Mouse (Mus musculus): ENCODE results near the gene Trabd.

Gene Trabd

GRCm38 (mm10) chr15:89124312-89124711, 49.4 kb downstream of the Trabd start:
- TF ChIP-seq NANOG (IDR thresholded peaks at IDR 0.05; ENCODE audit: borderline replicate concordance, low read length) (no peak), CTCF (conservative IDR thresholded peaks at IDR 0.05; ENCODE audit: low read length) (no peak), POU5F1 (IDR thresholded peaks at IDR 0.05; ENCODE audit: borderline replicate concordance, low read length) (no peak)

GRCm38 (mm10) chr15:89125351-89125750, 50.4 kb downstream of the Trabd start:
- peaks cover 18% of the 10 kb centered on the region for H3K36me3 ChIP-seq (ENCODE audit: insufficient read depth, low read length)
- H3K4me1 ChIP-seq (replicated peaks; ENCODE audit: low read depth, low read length), result peaks cover 60% of the 10 kb centered on the region
- no peak for TF ChIP-seq CTCF (conservative IDR thresholded peaks at IDR 0.05; ENCODE audit: low read length)
- peaks cover 8% of the 10 kb centered on the region; the same call in 1 of the 2 replicates for H3K27me3 ChIP-seq (ENCODE audit: insufficient read depth, low read length)
- H3K9me3 ChIP-seq (ENCODE audit: low read length), result no peaks in the 10 kb centered on the region
- H3K4me3 ChIP-seq (replicated peaks; ENCODE audit: low read length), result no peak overlapping the region

More at GRCm38 (mm10) chr15:89124312-89124711, 49.4 kb downstream of the Trabd start:
- H3K9me3 ChIP-seq (ENCODE audit: low read length), result no peaks in the 10 kb centered on the region
- H3K36me3 ChIP-seq (ENCODE audit: insufficient read depth, low read length), result peaks cover 26% of the 10 kb centered on the region
- H3K27me3 ChIP-seq (ENCODE audit: insufficient read depth, low read length), result peaks cover 8% of the 10 kb centered on the region; the same call in 1 of the 2 replicates
- no peak overlapping the region for H3K4me3 ChIP-seq (replicated peaks; ENCODE audit: low read length)
- H3K4me1 ChIP-seq (replicated peaks; ENCODE audit: low read depth, low read length), result peaks cover 70% of the 10 kb centered on the region

DNA sequence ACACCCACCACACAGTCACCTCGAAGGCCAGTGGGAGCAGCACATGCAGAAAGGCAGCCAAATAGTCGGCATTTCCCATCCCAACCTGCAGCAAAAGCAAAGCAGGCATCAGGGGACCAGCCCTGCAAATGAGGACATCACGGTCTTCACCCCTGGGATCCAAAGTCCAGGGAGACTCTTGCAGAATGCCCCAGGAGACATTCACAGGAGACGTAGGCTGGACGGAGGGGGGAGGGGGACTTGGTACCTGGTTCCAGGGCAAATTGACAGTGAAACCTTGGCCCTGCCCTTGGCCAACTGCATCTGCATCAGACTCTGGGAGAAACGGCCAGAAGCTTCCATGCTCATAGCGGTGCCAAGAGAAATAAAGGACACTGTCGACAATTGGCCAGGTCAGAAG, 51.7 kb downstream of the Trabd start:
- no peak overlapping the region for H3K4me3 ChIP-seq (replicated peaks; ENCODE audit: low read length)
- H3K9me3 ChIP-seq (ENCODE audit: low read length), result no peaks in the 10 kb centered on the region
- peaks cover 8% of the 10 kb centered on the region for H3K36me3 ChIP-seq (ENCODE audit: insufficient read depth, low read length)
- H3K27me3 ChIP-seq (ENCODE audit: insufficient read depth, low read length), result peaks cover 8% of the 10 kb centered on the region; the same call in 1 of the 2 replicates
- TF ChIP-seq POU5F1 (IDR thresholded peaks at IDR 0.05; ENCODE audit: borderline replicate concordance, low read length) (no peak), CTCF (conservative IDR thresholded peaks at IDR 0.05; ENCODE audit: low read length) (no peak), NANOG (IDR thresholded peaks at IDR 0.05; ENCODE audit: borderline replicate concordance, low read length) (no peak)
- H3K4me1 ChIP-seq (replicated peaks; ENCODE audit: low read depth, low read length), result peaks cover 47% of the 10 kb centered on the region

- no peaks in the 10 kb centered on the region for H3K9me3 ChIP-seq (ENCODE audit: low read length)
- H3K36me3 ChIP-seq (ENCODE audit: insufficient read depth, low read length), result peaks cover 7% of the 10 kb centered on the region
- H3K27me3 ChIP-seq (ENCODE audit: insufficient read depth, low read length), result peaks cover 8% of the 10 kb centered on the region; the same call in 1 of the 2 replicates
- H3K4me1 ChIP-seq (replicated peaks; ENCODE audit: low read depth, low read length), result peaks cover 39% of the 10 kb centered on the region
- H3K4me3 ChIP-seq (replicated peaks; ENCODE audit: low read length), result peak overlapping the region; percentile 81
- no peak for TF ChIP-seq CTCF (conservative IDR thresholded peaks at IDR 0.05; ENCODE audit: low read length)
Observed at GRCm38 (mm10) chr15:89127364-89127940, 52.5 kb downstream of the Trabd start.

GRCm38 (mm10) chr15:89128382-89129350, 53.7 kb downstream of the Trabd start, which contains the start of gene Hdac10:
Gene Hdac10 (minus strand): TSS chr15:89128700.
- Histone ChIP-seq H3K27me3 (ENCODE audit: insufficient read depth, low read length) (peaks cover 8% of the 10 kb centered on the region; the same call in 1 of the 2 replicates), H3K4me3 (replicated peaks; ENCODE audit: low read length) (peak within 1 kb of the TSS; percentile 81), H3K36me3 (ENCODE audit: insufficient read depth, low read length) (peaks cover 7% of the 10 kb centered on the region), H3K4me1 (replicated peaks; ENCODE audit: low read depth, low read length) (peaks cover 31% of the 10 kb centered on the region), H3K9me3 (ENCODE audit: low read length) (no peaks in the 10 kb centered on the region)
- TF ChIP-seq CTCF (conservative IDR thresholded peaks at IDR 0.05; ENCODE audit: low read length) (peak; percentile 87), POU5F1 (IDR thresholded peaks at IDR 0.05; ENCODE audit: borderline replicate concordance, low read length) (no peak)

- Histone ChIP-seq H3K4me1 (replicated peaks; ENCODE audit: low read depth, low read length) (peaks cover 21% of the 10 kb centered on the region), H3K9me3 (ENCODE audit: low read length) (no peaks in the 10 kb centered on the region), H3K36me3 (ENCODE audit: insufficient read depth, low read length) (peaks cover 7% of the 10 kb centered on the region), H3K4me3 (replicated peaks; ENCODE audit: low read length) (no peak overlapping the region), H3K27me3 (ENCODE audit: insufficient read depth, low read length) (peaks cover 15% of the 10 kb centered on the region)
- TF ChIP-seq CTCF (conservative IDR thresholded peaks at IDR 0.05; ENCODE audit: low read length) (no peak), POU5F1 (IDR thresholded peaks at IDR 0.05; ENCODE audit: borderline replicate concordance, low read length) (no peak), NANOG (IDR thresholded peaks at IDR 0.05; ENCODE audit: borderline replicate concordance, low read length) (no peak)
Observed at GRCm38 (mm10) chr15:89130245-89130644, 55.3 kb downstream of the Trabd start.

GRCm38 (mm10) chr15:89131316-89131715, 56.4 kb downstream of the Trabd start:
- no peaks in the 10 kb centered on the region for H3K9me3 ChIP-seq (ENCODE audit: low read length)
- TF ChIP-seq CTCF (conservative IDR thresholded peaks at IDR 0.05; ENCODE audit: low read length) (no peak), NANOG (IDR thresholded peaks at IDR 0.05; ENCODE audit: borderline replicate concordance, low read length) (no peak), POU5F1 (IDR thresholded peaks at IDR 0.05; ENCODE audit: borderline replicate concordance, low read length) (no peak)
- H3K27me3 ChIP-seq (ENCODE audit: insufficient read depth, low read length), result peaks cover 20% of the 10 kb centered on the region
- peaks cover 7% of the 10 kb centered on the region for H3K36me3 ChIP-seq (ENCODE audit: insufficient read depth, low read length)
- H3K4me3 ChIP-seq (replicated peaks; ENCODE audit: low read length), result no peak overlapping the region
- peaks cover 18% of the 10 kb centered on the region for H3K4me1 ChIP-seq (replicated peaks; ENCODE audit: low read depth, low read length)

Measured in E14TG2a.4 (cell line).